Mouse (Mus musculus) neural tube, embryonic 11.5 days (tissue): ENCODE results near the gene Ece2. TPM values are rescaled to one million over a fixed set of nuclear protein-coding genes. Genes with fewer than 3 reads are reported as not detected.

Experiments
- ATAC-seq: fragments of 200-750 bp; cut with Nextera tagmentation; 2 replicates; pipeline ENCODE4 v1.8.0; 2017; ENCODE audit warnings: moderate number of reproducible peaks, mild to moderate bottlenecking, moderate TSS enrichment, moderate library complexity; ENCODE audit not compliant: insufficient read depth, low FRiP score, low TSS enrichment
- DNase-seq: peaks from one replicate; pipeline ENCODE4 v3.0.0-alpha.2; 2015; ENCODE audit warnings: low spot score
- H3K27ac ChIP-seq: fragments of 300-500 bp; sonication (generic); 2 replicates; pipeline ENCODE4 v1.5.1; 2014; ENCODE audit warnings: low read depth, mild to moderate bottlenecking, low read length
- H3K27me3 ChIP-seq: fragments of 300-500 bp; sonication (generic); 2 replicates; pipeline ENCODE4 v1.6.1; 2014; ENCODE audit warnings: mild to moderate bottlenecking, low read length, mixed read lengths; ENCODE audit not compliant: control insufficient read depth, insufficient read depth
- H3K36me3 ChIP-seq: fragments of 300-500 bp; sonication (generic); 2 replicates; pipeline ENCODE4 v1.6.1; 2014; ENCODE audit warnings: mild to moderate bottlenecking, low read length, moderate library complexity, mixed read lengths; ENCODE audit not compliant: control insufficient read depth, insufficient read depth
- H3K4me1 ChIP-seq: fragments of 300-500 bp; sonication (generic); 2 replicates; pipeline ENCODE4 v1.6.1; 2014; ENCODE audit warnings: low read length, mixed read lengths; ENCODE audit not compliant: control insufficient read depth, insufficient read depth
- H3K4me2 ChIP-seq: fragments of 300-500 bp; sonication (generic); 2 replicates; pipeline ENCODE4 v1.6.1; 2014; ENCODE audit warnings: low read depth, mild to moderate bottlenecking, moderate library complexity
- H3K4me3 ChIP-seq: fragments of 300-500 bp; sonication (generic); 2 replicates; pipeline ENCODE4 v1.5.1; 2014; ENCODE audit warnings: low read depth, low read length
- H3K9ac ChIP-seq: fragments of 300-500 bp; sonication (generic); 2 replicates; pipeline ENCODE4 v1.6.1; 2014; ENCODE audit warnings: mild to moderate bottlenecking, low read length
- H3K9me3 ChIP-seq: fragments of 300-500 bp; sonication (generic); 2 replicates; pipeline ENCODE4 v1.6.1; 2016; ENCODE audit warnings: low read length; ENCODE audit not compliant: control insufficient read depth
- WGBS: fragments of 180-500 bp; shearing (Covaris S2); extraction: QIAGEN DNeasy Blood & Tissue Kit; methylation state at CpG from one replicate; pipeline ENCODE4 v1.1.7; 2014; 5-methylcytosine and 5-hydroxymethylcytosine counted together
- microRNA counts: library from miRNA; unstranded; fragments of <30 nt; microRNA quantifications from one replicate; lab custom pipeline; 2015
- microRNA-seq: library from miRNA; unstranded; fragments of <30 nt; microRNA quantifications from one replicate; pipeline ENCODE4, GENCODE M21; 2016
- polyA plus RNA-seq: library from polyadenylated mRNA; unstranded; fragments of >200 nt; fragmentation: Nextera tagmentation; extraction: Ambion mirVana; gene quantifications from 2 replicates; pipeline ENCODE4 v1.2.1, GENCODE M21; 2014

Gene Ece2
- polyA plus RNA-seq, 1 experiment from 2014 or later, result 4.6 TPM

- H3K4me2 ChIP-seq, result peak overlapping the region; percentile 72; the same call in 1 of the 2 replicates
- H3K9ac ChIP-seq, result no peak overlapping the region; the same call in 1 of the 2 replicates
- peak overlapping the region; percentile 51 for H3K4me3 ChIP-seq
- H3K4me1 ChIP-seq, result peaks cover 20% of the 10 kb centered on the region
- ATAC-seq, result no peak
- peak overlapping the region; percentile 80 for H3K27ac ChIP-seq
- no peaks in the 10 kb centered on the region for H3K9me3 ChIP-seq
- no peak for DNase-seq
- H3K27me3 ChIP-seq, result no peaks in the 10 kb centered on the region
- 39% methylated on average over 16 of the region's 16 CpGs for WGBS
- H3K36me3 ChIP-seq, result peaks cover 24% of the 10 kb centered on the region
Measured at GRCm38 (mm10) chr16:20692241-20692965, 62.8 kb downstream of the Ece2 start.

GRCm38 (mm10) chr16:20693111-20693701 lies 63.6 kb downstream of the Ece2 start, which contains the start of gene Fam131a:
Fam131a (plus strand) TSS chr16:20693241.
- under 1% methylated on average over 32 of the region's 37 CpGs for WGBS
- H3K36me3 ChIP-seq, result peaks cover 21% of the 10 kb centered on the region
- DNase-seq, result peak; percentile 95
- peak within 1 kb of the TSS; percentile 80 for H3K27ac ChIP-seq
- H3K4me1 ChIP-seq, result peaks cover 20% of the 10 kb centered on the region
- no peaks in the 10 kb centered on the region for H3K9me3 ChIP-seq
- H3K9ac ChIP-seq, result peak within 1 kb of the TSS; percentile 60
- peak within 1 kb of the TSS; percentile 51 for H3K4me3 ChIP-seq
- no peaks in the 10 kb centered on the region for H3K27me3 ChIP-seq
- ATAC-seq, result peak; percentile 94
- H3K4me2 ChIP-seq, result peak within 1 kb of the TSS; percentile 72

- Histone ChIP-seq H3K9ac (no peak overlapping the region; the same call in 1 of the 2 replicates), H3K4me2 (peak overlapping the region; percentile 74; the same call in 1 of the 2 replicates), H3K4me3 (no peak overlapping the region), H3K36me3 (peaks cover 8% of the 10 kb centered on the region), H3K4me1 (peaks cover 20% of the 10 kb centered on the region), H3K27me3 (no peaks in the 10 kb centered on the region), H3K27ac (no peak overlapping the region), H3K9me3 (no peaks in the 10 kb centered on the region)
- DNase-seq (no peak), ATAC-seq (no peak)
- 83% methylated on average over 8 of the region's 8 CpGs for WGBS
Measured at GRCm38 (mm10) chr16:20694781-20695180, 65.2 kb downstream of the Ece2 start.

GRCm38 (mm10) chr16:20695622-20696323 lies 66.1 kb downstream of the Ece2 start:
- ATAC-seq, result peak; percentile 79
- Histone ChIP-seq H3K36me3 (peaks cover 7% of the 10 kb centered on the region; the same call in 1 of the 2 replicates), H3K4me3 (peak overlapping the region; percentile 32), H3K4me1 (peaks cover 20% of the 10 kb centered on the region), H3K9ac (peak overlapping the region; percentile 61), H3K4me2 (peak overlapping the region; percentile 74), H3K27me3 (no peaks in the 10 kb centered on the region), H3K27ac (peak overlapping the region; percentile 62; the same call in 1 of the 2 replicates), H3K9me3 (no peaks in the 10 kb centered on the region)
- under 1% methylated on average over 46 of the region's 46 CpGs for WGBS
- DNase-seq, result peak; percentile 91

MicroRNAs within 50 kb of the gene (microRNA counts, 519-probe panel; counts per million panel counts)
- microRNA mmu-miR-1224 (lab: Ali Mortazavi, UCI), result 4,374 counts per million, percentile 80 among the panel's probes with 10 or more counts

Small RNAs within 50 kb of the gene (microRNA-seq; reads per million reads assigned to microRNA genes)
- gene Mir1224, result 8.9 reads per million, percentile 19 among the genes with 10 or more reads in this experiment

Other genes starting within 250 kb of the Ece2 start
- gene Abcc5, start 203.4 kb upstream of the Ece2 start, polyA plus RNA-seq, result 74.4 and 80.9 TPM in 2 replicates
- gene Eif2b5, start 131.0 kb upstream of the Ece2 start, polyA plus RNA-seq, result 130 and 137 TPM in 2 replicates
- 58.1 and 62.7 TPM in 2 replicates for gene Dvl3, start 112.8 kb upstream of the Ece2 start, polyA plus RNA-seq
- gene Ap2m1, start 94.3 kb upstream of the Ece2 start, polyA plus RNA-seq, result 886 and 907 TPM in 2 replicates
- 59.5 and 61.3 TPM in 2 replicates for gene Abcf3, start 81.3 kb upstream of the Ece2 start, polyA plus RNA-seq
- 3.8 and 4.3 TPM in 2 replicates for gene Vwa5b2, start 40.4 kb upstream of the Ece2 start, polyA plus RNA-seq
- gene Eef1akmt4, start 18.2 kb upstream of the Ece2 start, polyA plus RNA-seq, result 32.2 and 34.4 TPM in 2 replicates
- gene Gm49333, start 18.2 kb upstream of the Ece2 start, polyA plus RNA-seq, result not detected in 2 replicates
- 58.6 and 61.3 TPM in 2 replicates for gene Alg3, start 18.1 kb upstream of the Ece2 start, polyA plus RNA-seq
- 4.1 and 4.4 TPM in 2 replicates for gene Camk2n2, start 8.5 kb upstream of the Ece2 start, polyA plus RNA-seq
- gene Psmd2, start 21.8 kb downstream of the Ece2 start, polyA plus RNA-seq, result 490 and 517 TPM in 2 replicates
- gene Eif4g1, start 38.5 kb downstream of the Ece2 start, polyA plus RNA-seq, result 164 and 165 TPM in 2 replicates
- 11.6 and 17.8 TPM in 2 replicates for gene Fam131a, start 63.4 kb downstream of the Ece2 start, polyA plus RNA-seq
- gene Polr2h, start 87.8 kb downstream of the Ece2 start, polyA plus RNA-seq, result 121 and 125 TPM in 2 replicates
- 22.0 and 26.4 TPM in 2 replicates for gene Clcn2, start 87.9 kb downstream of the Ece2 start, polyA plus RNA-seq
- 3.7 and 5.2 TPM in 2 replicates for gene Chrd, start 103.3 kb downstream of the Ece2 start, polyA plus RNA-seq
- gene Thpo, start 104.7 kb downstream of the Ece2 start, polyA plus RNA-seq, result 0.55 and 1.0 TPM in 2 replicates